Mouse (Mus musculus): ENCODE measurements around the gene Cfap61.

DNA sequence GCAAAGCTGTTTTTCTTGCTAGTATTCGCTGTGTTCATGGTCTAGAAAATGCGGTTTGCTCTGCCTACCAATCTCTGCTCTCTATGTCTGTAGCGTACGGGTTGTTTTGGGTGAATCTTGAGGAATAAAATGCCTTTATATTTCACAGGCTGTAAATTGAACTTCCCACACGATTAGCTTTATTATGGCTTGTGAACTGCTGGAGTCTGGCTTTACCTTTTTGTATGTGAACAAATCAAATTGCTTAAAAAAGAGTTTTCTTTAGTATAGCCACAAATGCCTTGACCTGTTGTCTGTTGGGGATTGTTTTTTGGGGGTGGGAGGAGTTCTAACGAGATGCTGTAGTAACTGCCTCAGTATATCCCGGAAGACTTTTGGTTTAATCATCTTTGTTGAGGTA, 289.6 kb downstream of the Cfap61 start:
- TF ChIP-seq GATA1 (IDR thresholded peaks at IDR 0.05; ENCODE audit: borderline replicate concordance, low read length) (no peak), FLI1 (IDR thresholded peaks at IDR 0.05; ENCODE audit: low read length) (no peak)
